Mouse (Mus musculus) embryo, embryonic 11 days (tissue): ENCODE data around the gene Ucp2.

Experiments used
- DNase-seq: peaks from one replicate; pipeline ENCODE4 v3.0.0-alpha.2; 2015

Gene Ucp2

GRCm38 (mm10) chr7:100504740-100505487 is 11.8 kb downstream of the Ucp2 start:
- no peak for DNase-seq

- DNase-seq: no peak
These were observed 13.4 kb downstream of the Ucp2 start for GRCm38 (mm10) chr7:100506494-100506893.

- DNase-seq: no peak
These were observed 15.5 kb downstream of the Ucp2 start for GRCm38 (mm10) chr7:100508670-100509069.

GRCm38 (mm10) chr7:100511602-100512001 is 18.5 kb downstream of the Ucp2 start:
- no peak for DNase-seq

GRCm38 (mm10) chr7:100514573-100514972 is 21.4 kb downstream of the Ucp2 start, which contains the start of gene Dnajb13:
Dnajb13 (minus strand) TSS chr7:100514960.
- peak; percentile 47 for DNase-seq

GRCm38 (mm10) chr7:100520204-100520603 is 27.1 kb downstream of the Ucp2 start:
- no peak for DNase-seq

- peak; percentile 86 for DNase-seq
These were observed 27.6 kb downstream of the Ucp2 start for GRCm38 (mm10) chr7:100520663-100521285.

- no peak for DNase-seq
These were observed 29.1 kb downstream of the Ucp2 start for GRCm38 (mm10) chr7:100522222-100522621.

- no peak for DNase-seq
These were observed 31.5 kb downstream of the Ucp2 start for GRCm38 (mm10) chr7:100524669-100525068.

- no peak for DNase-seq
These were observed 37.6 kb downstream of the Ucp2 start for GRCm38 (mm10) chr7:100530766-100531165.

GRCm38 (mm10) chr7:100533503-100533902 is 40.4 kb downstream of the Ucp2 start:
- DNase-seq: no peak

- no peak for DNase-seq
These were observed 41.1 kb downstream of the Ucp2 start for GRCm38 (mm10) chr7:100534216-100534615.

GRCm38 (mm10) chr7:100535831-100536230 is 42.7 kb downstream of the Ucp2 start:
- no peak for DNase-seq

GRCm38 (mm10) chr7:100536804-100537518 is 43.8 kb downstream of the Ucp2 start, which contains the start of gene Coa4:
Coa4 (plus strand) TSS chr7:100537071.
- DNase-seq: peak; percentile 96

- DNase-seq: no peak
These were observed 44.4 kb downstream of the Ucp2 start for GRCm38 (mm10) chr7:100537519-100537902.

- no peak for DNase-seq
These were observed 46.4 kb downstream of the Ucp2 start for GRCm38 (mm10) chr7:100539516-100539915.

- DNase-seq: no peak
These were observed 51.3 kb downstream of the Ucp2 start for GRCm38 (mm10) chr7:100544437-100544836.

- DNase-seq: no peak
These were observed 54.5 kb downstream of the Ucp2 start for GRCm38 (mm10) chr7:100547631-100548030.

- no peak for DNase-seq
These were observed 56.7 kb downstream of the Ucp2 start for GRCm38 (mm10) chr7:100549796-100550195.

GRCm38 (mm10) chr7:100550338-100551007 is 57.3 kb downstream of the Ucp2 start:
- peak; percentile 34 for DNase-seq
